Mouse (Mus musculus) right cerebral cortex, postnatal 4 days (tissue): Measurements from ENCODE around the gene Ppp1r14a.

Experiments used
- DNase-seq: peaks from one replicate; pipeline ENCODE4 v3.0.0-alpha.2; 2022

Gene Ppp1r14a

GRCm38 (mm10) chr7:29288942-29289638 lies at the start of gene Ppp1r14a:
TSS of gene Ppp1r14a (plus strand) at chr7:29289308.
- peak; percentile 77 for DNase-seq

GRCm38 (mm10) chr7:29244732-29245416 lies 44.2 kb upstream of the Ppp1r14a start:
- no peak for DNase-seq

GRCm38 (mm10) chr7:29246015-29246414 lies 43.1 kb upstream of the Ppp1r14a start:
- no peak for DNase-seq

GRCm38 (mm10) chr7:29246619-29247313 lies 42.3 kb upstream of the Ppp1r14a start:
- no peak for DNase-seq

GRCm38 (mm10) chr7:29247314-29247700 lies 41.8 kb upstream of the Ppp1r14a start:
- peak; percentile 82 for DNase-seq

GRCm38 (mm10) chr7:29247706-29248105 lies 41.4 kb upstream of the Ppp1r14a start:
- no peak for DNase-seq

- DNase-seq, result no peak
Measured at GRCm38 (mm10) chr7:29248261-29248841, 40.8 kb upstream of the Ppp1r14a start, which contains the start of gene 2200002D01Rik. TSS of gene 2200002D01Rik (minus strand) at chr7:29248466.

GRCm38 (mm10) chr7:29251166-29251565 lies 37.9 kb upstream of the Ppp1r14a start:
- DNase-seq, result no peak

- no peak for DNase-seq
Measured at GRCm38 (mm10) chr7:29253842-29254241, 35.3 kb upstream of the Ppp1r14a start.

GRCm38 (mm10) chr7:29255875-29256274 lies 33.2 kb upstream of the Ppp1r14a start:
- no peak for DNase-seq

GRCm38 (mm10) chr7:29257368-29257767 lies 31.7 kb upstream of the Ppp1r14a start:
- DNase-seq, result no peak

- DNase-seq, result no peak
Measured at GRCm38 (mm10) chr7:29259781-29260730, 29.1 kb upstream of the Ppp1r14a start.

- DNase-seq, result no peak
Measured at GRCm38 (mm10) chr7:29262151-29262550, 27.0 kb upstream of the Ppp1r14a start.

- DNase-seq, result no peak
Measured at GRCm38 (mm10) chr7:29263831-29264230, 25.3 kb upstream of the Ppp1r14a start.

- DNase-seq, result no peak
Measured at GRCm38 (mm10) chr7:29265636-29266035, 23.5 kb upstream of the Ppp1r14a start.

- no peak for DNase-seq
Measured at GRCm38 (mm10) chr7:29266931-29267330, 22.2 kb upstream of the Ppp1r14a start.

GRCm38 (mm10) chr7:29270445-29270844 lies 18.7 kb upstream of the Ppp1r14a start:
- DNase-seq, result no peak

- DNase-seq, result no peak
Measured at GRCm38 (mm10) chr7:29271687-29272465, 17.2 kb upstream of the Ppp1r14a start.

- DNase-seq, result no peak
Measured at GRCm38 (mm10) chr7:29276715-29277114, 12.4 kb upstream of the Ppp1r14a start.

- no peak for DNase-seq
Measured at GRCm38 (mm10) chr7:29277510-29277909, 11.6 kb upstream of the Ppp1r14a start.

GRCm38 (mm10) chr7:29279261-29279660 lies 9.8 kb upstream of the Ppp1r14a start:
- no peak for DNase-seq
